Mouse (Mus musculus) liver, embryonic 14.5 days (tissue): ENCODE results near the gene Ralgapb.

Experiments
- CTCF ChIP-seq: IDR thresholded peaks from 2 replicates; pipeline ENCODE4 v1.5.1; 2016; ENCODE audit warnings: antibody characterized with exemption, low read depth, control low read depth
- EP300 ChIP-seq: IDR thresholded peaks from 2 replicates; pipeline ENCODE4 v1.6.1; 2016; ENCODE audit warnings: antibody characterized with exemption, low read depth

DNA sequence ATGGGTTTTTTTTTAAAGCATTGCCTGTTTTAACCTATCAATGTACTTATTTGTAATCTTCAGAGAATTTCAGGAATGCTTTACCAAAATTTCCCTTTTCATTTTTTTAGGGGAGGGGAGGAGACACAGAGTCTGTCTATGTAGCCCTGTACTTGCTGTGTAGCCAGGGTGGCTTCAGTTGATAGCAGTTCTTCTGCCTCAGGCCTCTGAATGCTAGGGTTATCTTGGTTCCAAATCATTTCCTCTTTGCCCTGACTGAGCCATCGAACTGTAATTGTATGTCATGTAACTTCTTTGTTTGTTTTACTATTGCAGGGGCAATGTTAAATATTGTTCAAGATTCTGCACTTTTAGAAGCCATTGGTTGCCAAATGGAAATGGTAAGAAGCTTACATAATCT, 36.2 kb downstream of the Ralgapb start:
- TF ChIP-seq CTCF (no peak), EP300 (no peak)
